Mouse (Mus musculus) central nervous system, embryonic 14 days (tissue): ENCODE data around the gene Gm10750. TPM values are rescaled to one million over a fixed set of nuclear protein-coding genes. Genes with fewer than 3 reads are reported as not detected.

Experiments
- polyA plus RNA-seq: library from polyadenylated mRNA; depleted of rRNA; stranded (reverse); fragments of >200 nt; gene quantifications from 2 replicates; pipeline ENCODE4 v1.2.3, GENCODE M21; 2012; rRNA removed

Gene Gm10750
- polyA plus RNA-seq = not detected in 2 replicates

GRCm38 (mm10) chr2:149017137-149017536 is at the start of gene Gm10750:
Gene Gm10750 (minus strand): TSS chr2:149017237.

GRCm38 (mm10) chr2:149003151-149003550 is 13.9 kb downstream of the Gm10750 start, which contains the start of gene Gm1330:
Gene Gm1330 (minus strand): TSS chr2:149003251.

Other genes with a start within 250 kb of the Gm10750 start
- gene Cst11, start 245.7 kb downstream of the Gm10750 start, polyA plus RNA-seq = not detected in 2 replicates
- not detected in 2 replicates for gene 8030411F24Rik, start 235.2 kb downstream of the Gm10750 start, polyA plus RNA-seq
- not detected in 2 replicates for gene Cst12, start 227.9 kb downstream of the Gm10750 start, polyA plus RNA-seq
- not detected in 2 replicates for gene Cst8, start 218.5 kb downstream of the Gm10750 start, polyA plus RNA-seq
- not detected in 2 replicates for gene Cst13, start 197.2 kb downstream of the Gm10750 start, polyA plus RNA-seq
- not detected in 2 replicates for gene Cst9, start 182.1 kb downstream of the Gm10750 start, polyA plus RNA-seq
- gene 9230104L09Rik, start 152.2 kb downstream of the Gm10750 start, polyA plus RNA-seq = not detected in 2 replicates
- gene Cst3, start 141.5 kb downstream of the Gm10750 start, polyA plus RNA-seq = 489 and 501 TPM in 2 replicates
- gene Gm1330, start 14.0 kb downstream of the Gm10750 start, polyA plus RNA-seq = not detected in 2 replicates